Mouse (Mus musculus) neural tube, embryonic 15.5 days (tissue): ENCODE results near the gene Syt7. TPM values are rescaled to one million over a fixed set of nuclear protein-coding genes. Genes with fewer than 3 reads are reported as not detected.

ENCODE experiments used
- ATAC-seq: fragments of 200-750 bp; cut with Nextera tagmentation; 2 replicates; pipeline ENCODE4 v1.8.0; 2017; ENCODE audit warnings: mild to moderate bottlenecking, moderate TSS enrichment, moderate library complexity; ENCODE audit not compliant: low FRiP score
- H3K27ac ChIP-seq: fragments of 300-500 bp; sonication (generic); replicated peaks from 2 replicates; pipeline ENCODE4 v1.5.1; 2015; ENCODE audit warnings: mild to moderate bottlenecking, inconsistent platforms
- H3K27me3 ChIP-seq: fragments of 300-500 bp; sonication (generic); replicated peaks from 2 replicates; pipeline ENCODE4 v1.6.1; 2015; ENCODE audit warnings: inconsistent platforms
- H3K36me3 ChIP-seq: fragments of 300-500 bp; sonication (generic); 2 replicates; pipeline ENCODE4 v1.6.1; 2015; ENCODE audit warnings: inconsistent platforms
- H3K4me1 ChIP-seq: fragments of 300-500 bp; sonication (generic); 2 replicates; pipeline ENCODE4 v1.6.1; 2015; ENCODE audit warnings: inconsistent platforms
- H3K4me2 ChIP-seq: fragments of 300-500 bp; sonication (generic); 2 replicates; pipeline ENCODE4 v1.6.1; 2015; ENCODE audit warnings: inconsistent platforms, mild to moderate bottlenecking, moderate library complexity
- H3K4me3 ChIP-seq: fragments of 300-500 bp; sonication (generic); replicated peaks from 2 replicates; pipeline ENCODE4 v1.5.1; 2015; ENCODE audit warnings: mild to moderate bottlenecking, inconsistent platforms
- H3K9ac ChIP-seq: fragments of 300-500 bp; sonication (generic); replicated peaks from 2 replicates; pipeline ENCODE4 v1.6.1; 2015; ENCODE audit warnings: mild to moderate bottlenecking, inconsistent platforms
- H3K9me3 ChIP-seq: fragments of 300-500 bp; sonication (generic); replicated peaks from 2 replicates; pipeline ENCODE4 v1.6.1; 2016; ENCODE audit warnings: inconsistent platforms
- WGBS: fragments of 180-500 bp; shearing (Covaris S2); methylation state at CpG from one replicate; pipeline ENCODE4 v1.1.7; 2015; ENCODE audit warnings: mixed read lengths; 5-methylcytosine and 5-hydroxymethylcytosine counted together
- polyA plus RNA-seq: library from polyadenylated mRNA; unstranded; fragments of >200 nt; fragmentation: Nextera tagmentation; extraction: Ambion mirVana; gene quantifications from 2 replicates; pipeline ENCODE4 v1.2.1, GENCODE M21; 2015

Syt7 gene
- polyA plus RNA-seq, 1 experiment from 2014 or later: 17.3 TPM

DNA sequence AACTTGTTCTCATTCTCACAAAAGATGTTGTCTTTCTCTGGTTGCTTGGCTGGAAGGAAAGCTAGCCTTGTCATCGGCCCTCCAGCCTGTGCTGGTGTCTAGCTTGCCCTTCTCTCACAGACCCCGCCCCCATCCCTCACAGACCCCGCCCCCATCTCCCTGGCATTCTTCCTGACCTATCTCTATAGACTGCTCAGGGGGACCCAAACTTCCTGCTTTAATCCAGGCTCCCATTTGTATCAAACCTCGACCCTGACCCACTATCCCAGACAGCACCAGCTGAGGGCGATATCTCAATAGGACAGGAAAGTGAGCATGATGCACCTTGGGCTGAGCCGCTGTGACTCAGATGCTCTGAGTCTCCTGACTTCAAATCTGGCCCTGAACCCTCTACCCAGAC lies 84.9 kb downstream of the Syt7 start:
- no peak for ATAC-seq
- Histone ChIP-seq H3K36me3 (no peaks in the 10 kb centered on the region), H3K9me3 (no peaks in the 10 kb centered on the region), H3K9ac (no peak overlapping the region), H3K4me3 (no peak overlapping the region), H3K27me3 (no peaks in the 10 kb centered on the region), H3K4me2 (no peak overlapping the region), H3K27ac (no peak overlapping the region), H3K4me1 (no peaks in the 10 kb centered on the region)
- 23% methylated on average over 6 of the region's 6 CpGs for WGBS

DNA sequence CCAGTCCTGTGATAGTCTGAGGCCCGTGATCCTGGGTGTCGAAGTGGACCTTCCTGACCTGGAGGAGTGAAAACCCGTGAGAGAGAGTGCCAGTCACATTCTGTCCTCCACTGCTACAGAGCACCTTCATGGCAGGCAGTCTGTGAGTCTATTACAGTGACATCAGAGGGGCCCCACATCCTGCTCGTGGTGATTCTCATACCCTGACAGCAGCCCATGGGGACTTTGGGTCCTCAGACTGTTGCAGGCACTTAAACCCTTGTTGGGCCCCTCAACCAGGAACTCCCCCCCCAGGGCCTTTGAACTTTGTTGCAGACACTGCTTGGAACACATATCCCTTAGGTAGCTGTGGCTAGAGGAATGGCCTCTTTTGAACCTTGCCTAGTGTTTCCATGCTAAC lies 90.7 kb downstream of the Syt7 start:
- ATAC-seq: no peak
- no peaks in the 10 kb centered on the region for H3K27me3 ChIP-seq
- H3K9ac ChIP-seq: no peak overlapping the region
- no peak overlapping the region for H3K27ac ChIP-seq
- no peak overlapping the region for H3K4me3 ChIP-seq
- H3K4me2 ChIP-seq: no peak overlapping the region
- WGBS: 67% methylated on average over 4 of the region's 4 CpGs
- peaks cover 9% of the 10 kb centered on the region for H3K4me1 ChIP-seq
- no peaks in the 10 kb centered on the region for H3K36me3 ChIP-seq
- no peaks in the 10 kb centered on the region for H3K9me3 ChIP-seq

DNA sequence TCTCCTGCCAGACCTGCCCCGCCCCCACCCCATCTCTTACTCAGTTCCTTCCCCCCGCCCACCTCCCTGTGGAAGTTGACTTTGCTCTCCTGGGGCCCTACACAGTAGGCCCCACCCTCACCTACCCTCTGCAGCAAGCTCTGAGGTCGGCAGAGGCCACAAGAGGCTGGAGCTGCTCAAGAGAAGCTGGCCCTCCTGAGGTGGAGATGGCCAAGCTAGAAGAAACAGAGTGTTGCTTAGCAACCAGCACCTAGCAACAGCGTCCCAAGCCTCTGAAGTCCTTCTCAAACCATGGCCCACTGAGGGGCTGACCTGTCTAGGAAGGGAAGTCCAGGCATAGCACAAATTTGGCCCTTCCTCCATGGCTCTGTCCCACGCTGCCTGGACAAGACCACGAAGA lies 93.8 kb downstream of the Syt7 start, which contains the start of gene Ppp1r32:
Ppp1r32 (minus strand) TSS at position 226 of the 400 bp plus-strand sequence.
- H3K4me2 ChIP-seq: no peak within 1 kb of the TSS
- 36% methylated on average over 6 of the region's 6 CpGs for WGBS
- H3K27ac ChIP-seq: no peak within 1 kb of the TSS
- peaks cover 13% of the 10 kb centered on the region; the same call in 1 of the 2 replicates for H3K27me3 ChIP-seq
- H3K9me3 ChIP-seq: no peaks in the 10 kb centered on the region
- H3K9ac ChIP-seq: no peak within 1 kb of the TSS
- no peak for ATAC-seq
- peaks cover 11% of the 10 kb centered on the region for H3K4me1 ChIP-seq
- H3K36me3 ChIP-seq: no peaks in the 10 kb centered on the region
- H3K4me3 ChIP-seq: no peak within 1 kb of the TSS

DNA sequence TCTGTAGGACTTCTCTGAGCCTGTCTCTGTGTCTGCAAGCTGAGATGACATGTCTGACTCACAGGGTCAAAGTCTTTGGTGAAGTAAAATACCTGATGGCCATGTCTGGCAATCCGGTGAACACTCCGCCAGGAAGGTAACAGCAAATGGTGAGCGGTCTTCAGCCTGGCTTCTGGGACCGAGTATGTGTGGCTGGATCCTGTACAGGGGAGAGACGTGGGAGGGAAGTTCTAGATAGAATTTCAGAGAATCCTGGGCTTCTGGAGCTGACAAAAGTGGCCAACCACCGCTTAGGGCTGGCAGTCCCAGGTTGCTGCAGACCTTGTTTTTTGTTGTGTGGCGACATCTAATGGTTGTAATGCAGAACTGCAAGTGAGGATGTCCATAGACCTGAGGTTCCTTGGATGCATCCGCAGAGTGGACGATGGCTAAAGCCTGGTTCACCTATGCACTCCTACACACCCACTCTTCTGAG lies 97.4 kb downstream of the Syt7 start:
- no peaks in the 10 kb centered on the region for H3K9me3 ChIP-seq
- H3K27ac ChIP-seq: no peak overlapping the region
- no peaks in the 10 kb centered on the region for H3K36me3 ChIP-seq
- peaks cover 15% of the 10 kb centered on the region; the same call in 1 of the 2 replicates for H3K27me3 ChIP-seq
- H3K9ac ChIP-seq: no peak overlapping the region
- H3K4me2 ChIP-seq: no peak overlapping the region
- H3K4me1 ChIP-seq: peaks cover 11% of the 10 kb centered on the region
- peak; percentile 81 for ATAC-seq
- WGBS: 24% methylated on average over 9 of the region's 9 CpGs
- H3K4me3 ChIP-seq: no peak overlapping the region

DNA sequence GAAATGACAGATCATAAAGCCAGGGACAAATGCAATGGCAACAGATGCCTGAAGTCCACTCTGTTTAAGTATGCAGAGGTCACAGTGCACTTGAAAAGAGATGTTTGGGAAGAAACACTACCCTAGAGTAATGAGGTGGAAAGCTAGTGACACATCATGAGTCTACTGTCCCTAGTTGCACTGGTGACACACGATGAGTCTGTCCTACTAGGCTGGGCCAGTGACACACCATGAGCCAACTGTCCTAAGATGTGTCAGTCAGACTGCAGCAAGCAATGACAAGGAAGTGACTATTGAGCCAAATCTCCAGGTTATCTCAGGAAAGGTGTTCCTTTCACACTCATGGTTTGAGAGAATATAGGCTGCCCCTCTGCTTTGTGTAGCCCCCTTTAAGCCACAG lies 106.8 kb downstream of the Syt7 start:
- H3K4me3 ChIP-seq: no peak overlapping the region
- WGBS: 87% methylated on average over 1 of the region's 1 CpGs
- ATAC-seq: no peak

DNA sequence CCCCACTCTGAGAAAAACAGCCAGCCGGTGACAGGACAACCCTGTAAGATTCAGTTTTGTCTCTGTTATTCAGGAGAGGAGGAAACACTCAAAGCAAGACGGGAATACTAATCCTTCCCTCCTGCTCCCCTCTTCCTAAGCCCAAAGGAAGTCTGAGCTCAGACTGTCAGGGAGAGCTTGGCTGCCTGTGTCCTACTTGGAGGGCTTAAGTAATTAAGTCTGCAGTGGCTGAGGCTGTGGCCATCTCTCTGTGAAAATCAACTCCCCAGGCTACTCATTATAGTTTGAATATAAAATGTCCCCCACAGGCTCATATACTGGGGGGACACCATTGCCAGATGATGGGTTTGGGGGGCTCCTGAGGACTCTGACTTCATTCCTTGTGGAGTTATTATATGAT lies 108.1 kb downstream of the Syt7 start:
- H3K4me1 ChIP-seq: peaks cover 27% of the 10 kb centered on the region
- peaks cover 29% of the 10 kb centered on the region for H3K36me3 ChIP-seq
- no peak overlapping the region for H3K9ac ChIP-seq
- ATAC-seq: 0 out of 2 replicates have a peak, but pooled peaks have one; percentile 33
- peak overlapping the region; percentile 28; the same call in 1 of the 2 replicates for H3K27ac ChIP-seq
- H3K9me3 ChIP-seq: no peaks in the 10 kb centered on the region
- WGBS: 59% methylated on average over 2 of the region's 2 CpGs
- H3K27me3 ChIP-seq: no peaks in the 10 kb centered on the region
- H3K4me3 ChIP-seq: no peak overlapping the region
- no peak overlapping the region for H3K4me2 ChIP-seq

More for the DNA sequence above, 106.8 kb downstream of the Syt7 start:
- Histone ChIP-seq H3K9ac (no peak overlapping the region), H3K4me1 (peaks cover 27% of the 10 kb centered on the region), H3K27ac (no peak overlapping the region), H3K27me3 (no peaks in the 10 kb centered on the region), H3K4me2 (no peak overlapping the region), H3K9me3 (no peaks in the 10 kb centered on the region), H3K36me3 (peaks cover 16% of the 10 kb centered on the region)

DNA sequence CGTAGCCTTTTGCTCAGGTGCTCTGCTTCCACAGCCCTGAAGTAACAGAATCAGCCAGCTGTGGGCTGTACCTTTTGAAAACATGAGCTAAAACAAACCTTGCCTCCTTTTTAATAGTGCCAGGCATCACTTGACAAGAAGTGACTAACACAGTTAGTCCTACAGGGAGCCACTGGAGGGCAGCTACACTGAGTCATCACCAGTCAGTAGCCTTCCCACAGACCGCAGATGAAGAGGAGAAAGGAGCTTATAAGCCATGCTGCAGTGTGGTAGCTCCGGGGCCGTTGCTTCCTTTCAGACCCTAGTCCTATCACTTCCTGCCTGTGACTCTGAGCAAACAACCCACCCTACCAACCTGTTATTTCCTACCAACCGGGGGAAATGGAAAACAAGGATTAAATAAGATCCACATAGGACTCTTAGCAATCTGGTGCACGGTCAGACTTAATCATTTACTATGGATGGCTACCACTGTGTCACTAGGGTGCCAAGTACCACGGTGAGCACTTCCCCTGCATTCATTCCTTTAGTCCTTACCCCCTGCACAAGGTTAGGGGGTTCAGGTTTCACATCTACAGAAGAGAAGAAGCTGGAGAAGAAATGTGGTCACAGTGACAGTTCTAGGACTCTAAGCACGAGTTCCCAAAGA lies 108.7 kb downstream of the Syt7 start:
- H3K36me3 ChIP-seq: peaks cover 30% of the 10 kb centered on the region
- no peak overlapping the region for H3K4me3 ChIP-seq
- ATAC-seq: no peak
- H3K4me1 ChIP-seq: peaks cover 20% of the 10 kb centered on the region
- no peak overlapping the region for H3K4me2 ChIP-seq
- no peaks in the 10 kb centered on the region for H3K9me3 ChIP-seq
- H3K27ac ChIP-seq: no peak overlapping the region
- H3K27me3 ChIP-seq: no peaks in the 10 kb centered on the region
- 53% methylated on average over 8 of the region's 8 CpGs for WGBS
- H3K9ac ChIP-seq: no peak overlapping the region

DNA sequence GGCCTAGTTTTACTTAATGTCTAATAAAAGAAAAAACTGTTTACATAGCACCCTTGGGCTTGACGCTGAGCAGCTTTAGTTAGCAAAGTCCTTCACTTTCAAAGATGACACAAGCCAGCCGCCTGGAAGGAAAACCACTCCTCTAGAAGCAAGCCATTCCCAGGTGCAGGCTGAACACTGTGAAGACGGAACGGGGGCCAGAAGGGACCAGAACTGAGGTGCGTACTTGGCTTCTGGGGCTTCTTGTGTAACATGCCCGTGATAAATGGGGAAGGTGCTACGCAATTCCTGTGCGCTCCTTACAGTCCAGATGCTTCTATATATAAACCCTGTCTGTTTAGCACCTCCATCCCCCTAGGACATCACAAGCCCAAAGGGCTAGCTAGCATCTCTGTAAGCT lies 111.7 kb downstream of the Syt7 start:
- H3K36me3 ChIP-seq: peaks cover 48% of the 10 kb centered on the region
- no peaks in the 10 kb centered on the region for H3K27me3 ChIP-seq
- H3K4me1 ChIP-seq: peaks cover 18% of the 10 kb centered on the region
- H3K9me3 ChIP-seq: no peaks in the 10 kb centered on the region
- H3K27ac ChIP-seq: no peak overlapping the region
- WGBS: 88% methylated on average over 8 of the region's 8 CpGs
- H3K9ac ChIP-seq: 0 out of 2 replicates have a peak overlapping the region, but pooled peaks have one; percentile 14
- H3K4me3 ChIP-seq: no peak overlapping the region
- no peak overlapping the region for H3K4me2 ChIP-seq
- no peak for ATAC-seq

DNA sequence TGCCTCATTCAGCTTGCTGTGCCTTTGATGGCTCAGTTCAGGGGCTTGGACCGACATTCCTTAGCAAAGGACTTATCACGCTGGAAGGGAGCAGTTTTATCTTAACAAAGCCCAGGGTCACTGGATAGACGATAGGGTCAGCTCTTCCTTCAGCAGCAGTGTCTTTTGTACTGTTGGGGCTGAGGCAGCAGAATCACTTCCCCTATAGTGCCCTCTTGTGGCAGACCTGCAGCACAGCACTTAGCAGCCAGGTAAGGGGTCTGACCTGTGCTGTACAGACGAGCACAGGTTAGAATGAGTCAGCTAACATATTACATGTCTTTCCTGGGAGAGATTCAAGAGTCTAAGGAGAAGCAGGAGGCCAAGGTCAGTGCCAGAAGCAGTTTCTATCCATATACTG lies 113.7 kb downstream of the Syt7 start:
- Histone ChIP-seq H3K9ac (no peak overlapping the region), H3K4me3 (no peak overlapping the region), H3K4me1 (peaks cover 8% of the 10 kb centered on the region), H3K27me3 (no peaks in the 10 kb centered on the region), H3K4me2 (no peak overlapping the region), H3K27ac (no peak overlapping the region), H3K36me3 (peaks cover 61% of the 10 kb centered on the region), H3K9me3 (no peaks in the 10 kb centered on the region)
- ATAC-seq: peak; percentile 83
- WGBS: 4% methylated on average over 4 of the region's 4 CpGs

Other genes with a start within 250 kb of the Syt7 start
- 146 and 157 TPM in 2 replicates for gene Fads1, start 206.2 kb upstream of the Syt7 start, polyA plus RNA-seq
- 353 and 355 TPM in 2 replicates for gene Tmem258, start 185.1 kb upstream of the Syt7 start, polyA plus RNA-seq
- gene Fen1, start 184.9 kb upstream of the Syt7 start, polyA plus RNA-seq: 22.8 and 42.1 TPM in 2 replicates
- 0.79 and 1.7 TPM in 2 replicates for gene Myrf, start 148.3 kb upstream of the Syt7 start, polyA plus RNA-seq
- gene Dagla, start 84.2 kb upstream of the Syt7 start, polyA plus RNA-seq: 11.2 and 12.2 TPM in 2 replicates
- 1.1 and 1.3 TPM in 2 replicates for gene Lrrc10b, start 68.4 kb downstream of the Syt7 start, polyA plus RNA-seq
- gene Ppp1r32, start 93.8 kb downstream of the Syt7 start, polyA plus RNA-seq: 0.79 and 1.2 TPM in 2 replicates
- gene Cpsf7, start 136.2 kb downstream of the Syt7 start, polyA plus RNA-seq: 45.6 and 47.2 TPM in 2 replicates
- 67.5 and 67.7 TPM in 2 replicates for gene Sdhaf2, start 137.1 kb downstream of the Syt7 start, polyA plus RNA-seq
- gene Tmem216, start 167.1 kb downstream of the Syt7 start, polyA plus RNA-seq: 49.1 and 51.6 TPM in 2 replicates
- 20.4 and 22.5 TPM in 2 replicates for gene Cyb561a3, start 188.1 kb downstream of the Syt7 start, polyA plus RNA-seq
- gene Tmem138, start 188.3 kb downstream of the Syt7 start, polyA plus RNA-seq: 33.3 and 33.9 TPM in 2 replicates
- 194 and 213 TPM in 2 replicates for gene Ddb1, start 216.2 kb downstream of the Syt7 start, polyA plus RNA-seq
- gene Tkfc, start 216.6 kb downstream of the Syt7 start, polyA plus RNA-seq: 21.8 and 25.2 TPM in 2 replicates
- gene Vwce, start 245.1 kb downstream of the Syt7 start, polyA plus RNA-seq: 1.7 and 2.4 TPM in 2 replicates